ENCODE assay signal across 31 mouse cellular contexts in genomic region chr9:43228745-43229144, GRCm38 (mm10). TPM values are rescaled to one million over a fixed set of nuclear protein-coding genes. Genes with fewer than 3 reads are reported as not detected.
DNase-seq lines count a peak whose midpoint lies in the region; ATAC-seq and TF ChIP-seq lines count a peak whose summit lies in the region.
"Had no signal": no experiment of that assay in that cellular context is flagged by ENCODE, and none has a peak within 500 bp of the region (broad histone marks: within the 10 kb centered on the region; RNA-seq: fewer than 3 reads in every experiment).

No protein-coding gene starts in this region.

- DNase-seq in heart, adult 18-20 months, result peak; percentile 38 to 50
- no peak for DNase-seq in heart, postnatal 25 days (ENCODE audit: low spot score)
- no peak for DNase-seq in liver, postnatal 0 days
- DNase-seq in cerebellum, adult 9-10 months, result no peak
- DNase-seq in cerebellum, adult 2 months, result no peak
- DNase-seq: adrenal gland, adult 2 months; adrenal gland, postnatal 36 days; cerebellum, adult 9-11 months; gastrocnemius, postnatal 36 days; heart, postnatal 10 days; kidney, adult 11 months; kidney, postnatal 14 days; lung, postnatal 36 days; right cerebral cortex, postnatal 25 days had no signal

- peaks cover 69% of the 10 kb centered on the region for H3K4me1 ChIP-seq in liver, postnatal 0 days (ENCODE audit: insufficient read depth)
- peaks cover 99% of the 10 kb centered on the region for H3K4me1 ChIP-seq in liver, embryonic 12.5 days
- peaks cover 80% of the 10 kb centered on the region for H3K4me1 ChIP-seq in intestine, embryonic 15.5 days (replicated peaks)
- no peaks in the 10 kb centered on the region; the same call in 1 of the 2 replicates for H3K4me1 ChIP-seq in cerebellum, adult 2 months (ENCODE audit: control insufficient read depth, insufficient read depth, low read length)
- H3K4me1 ChIP-seq: forebrain, embryonic 15.5 days had no signal

- no peaks in the 10 kb centered on the region for H3K27me3 ChIP-seq in liver, postnatal 0 days (ENCODE audit: insufficient read depth, low read length)
- no peaks in the 10 kb centered on the region for H3K27me3 ChIP-seq in liver, embryonic 12.5 days (replicated peaks)
- no peaks in the 10 kb centered on the region for H3K27me3 ChIP-seq in intestine, embryonic 15.5 days (replicated peaks)
- no peaks in the 10 kb centered on the region for H3K27me3 ChIP-seq in cerebellum, adult 2 months (ENCODE audit: control insufficient read depth, insufficient read depth, low read length)
- H3K27me3 ChIP-seq: embryonic facial prominence, embryonic 13.5 days; forebrain, embryonic 15.5 days; heart, embryonic 13.5 days; limb, embryonic 13.5 days had no signal

- no peak overlapping the region for H3K4me2 ChIP-seq in liver, postnatal 0 days (ENCODE audit: low read depth, low read length)
- no peak overlapping the region for H3K4me2 ChIP-seq in liver, embryonic 12.5 days
- H3K4me2 ChIP-seq in intestine, embryonic 15.5 days (replicated peaks), result no peak overlapping the region
- H3K4me2 ChIP-seq: embryonic facial prominence, embryonic 13.5 days; forebrain, embryonic 15.5 days; heart, embryonic 13.5 days; limb, embryonic 13.5 days; midbrain, embryonic 11.5 days had no signal

- intact Hi-C loops in heart, postnatal 25 days (cut with DNase I), result no loop called here

- WGBS in liver, postnatal 0 days (ENCODE audit: insufficient replicate concordance), result 89% methylated on average over 2 of the region's 2 CpGs
- WGBS in liver, embryonic 12.5 days (ENCODE audit: insufficient replicate concordance), result 81% methylated on average over 2 of the region's 2 CpGs
- WGBS in intestine, embryonic 15.5 days, result 88% methylated on average over 2 of the region's 2 CpGs
- WGBS in cerebellum, adult 2 months, result 86% methylated on average over 2 of the region's 2 CpGs

- no peak for TF ChIP-seq CTCF in liver, postnatal 0 days (IDR thresholded peaks at IDR 0.05; ENCODE audit: low read depth)
- no peak for TF ChIP-seq CTCF in cerebellum, adult 2 months (IDR thresholded peaks at IDR 0.05; ENCODE audit: borderline replicate concordance, insufficient read depth, low read depth, low read length)

- H3K36me3 ChIP-seq in liver, postnatal 0 days (replicated peaks; ENCODE audit: insufficient read depth, low read length), result peaks cover 18% of the 10 kb centered on the region
- peaks cover 84% of the 10 kb centered on the region for H3K36me3 ChIP-seq in liver, embryonic 12.5 days
- no peaks in the 10 kb centered on the region for H3K36me3 ChIP-seq in intestine, embryonic 15.5 days
- H3K36me3 ChIP-seq: forebrain, embryonic 15.5 days had no signal

- TF ChIP-seq EP300 in liver, postnatal 0 days (IDR thresholded peaks at IDR 0.05; ENCODE audit: low read depth), result no peak

- no peaks in the 10 kb centered on the region for H3K9me3 ChIP-seq in liver, postnatal 0 days (ENCODE audit: low read length)
- H3K9me3 ChIP-seq in liver, embryonic 12.5 days (replicated peaks), result no peaks in the 10 kb centered on the region
- H3K9me3 ChIP-seq in intestine, embryonic 15.5 days, result no peaks in the 10 kb centered on the region
- H3K9me3 ChIP-seq: embryonic facial prominence, embryonic 13.5 days; forebrain, embryonic 10.5 days; forebrain, embryonic 15.5 days; heart, embryonic 13.5 days; limb, embryonic 13.5 days had no signal

- no peak overlapping the region for H3K4me3 ChIP-seq in liver, postnatal 0 days (ENCODE audit: low read depth, low read length)
- H3K4me3 ChIP-seq in liver, embryonic 12.5 days, result no peak overlapping the region
- H3K4me3 ChIP-seq in intestine, embryonic 15.5 days (replicated peaks), result no peak overlapping the region
- no peak overlapping the region for H3K4me3 ChIP-seq in cerebellum, adult 2 months (replicated peaks; ENCODE audit: insufficient read depth, low read depth, low read length)
- H3K4me3 ChIP-seq: embryonic facial prominence, embryonic 13.5 days; forebrain, embryonic 10.5 days; forebrain, embryonic 15.5 days; heart, embryonic 13.5 days; left cerebral cortex, adult 2 months; limb, embryonic 13.5 days had no signal

- TF ChIP-seq POLR2A in cerebellum, adult 2 months (IDR thresholded peaks at IDR 0.05; ENCODE audit: borderline replicate concordance, insufficient read depth, low read length), result no peak

- H3K9ac ChIP-seq in liver, postnatal 0 days (replicated peaks), result no peak overlapping the region
- H3K9ac ChIP-seq in liver, embryonic 12.5 days, result no peak overlapping the region
- H3K9ac ChIP-seq in intestine, embryonic 15.5 days, result no peak overlapping the region
- H3K9ac ChIP-seq: embryonic facial prominence, embryonic 13.5 days; forebrain, embryonic 15.5 days; heart, embryonic 13.5 days; limb, embryonic 13.5 days had no signal

- H3K27ac ChIP-seq in liver, postnatal 0 days (ENCODE audit: low read depth), result peak overlapping the region; percentile 30; the same call in 1 of the 2 replicates
- no peak overlapping the region for H3K27ac ChIP-seq in liver, embryonic 12.5 days
- H3K27ac ChIP-seq in intestine, embryonic 15.5 days, result 0 out of 2 replicates have a peak overlapping the region, but pooled peaks have one; percentile 32
- H3K27ac ChIP-seq in cerebellum, adult 2 months (ENCODE audit: insufficient read depth, low read length), result no peak overlapping the region
- H3K27ac ChIP-seq: embryonic facial prominence, embryonic 13.5 days; forebrain, embryonic 15.5 days; heart, embryonic 13.5 days; hindbrain, postnatal 0 days; left cerebral cortex, adult 2 months; limb, embryonic 13.5 days had no signal

- no peak for ATAC-seq in liver, postnatal 0 days
- ATAC-seq in liver, embryonic 12.5 days, result no peak
- no peak for ATAC-seq in intestine, embryonic 15.5 days
- ATAC-seq: CD4-positive, CD25-positive, alpha-beta regulatory T cell, adult 4 months; forebrain, embryonic 15.5 days; hindbrain, postnatal 0 days; midbrain, embryonic 16.5 days had no signal

RNA-seq across cellular contexts. Expression of gene Oaf, which starts 11.0 kb away (rescaled TPM):
- 1 to 10 TPM; 6.4 to 7.7 TPM for total RNA-seq in heart, adult 18-20 months (2021)
- 10 to 100 TPM in 1 of 2 experiments, 1 to 10 TPM in 1; 9.4 to 14.8 TPM for total RNA-seq in heart, postnatal 25 days (2021)
- 59.3 and 70.0 TPM in 2 replicates for polyA plus RNA-seq in liver, postnatal 0 days (2015; fragmentation: Nextera tagmentation; extraction: Ambion mirVana)
- 37.8 and 44.1 TPM in 2 replicates for polyA plus RNA-seq in liver, embryonic 12.5 days (2016; fragmentation: Nextera tagmentation; extraction: Ambion mirVana)
- polyA plus RNA-seq in intestine, embryonic 15.5 days (2015; fragmentation: Nextera tagmentation; extraction: Ambion mirVana), result 56.8 and 61.0 TPM in 2 replicates
- 5.2 and 6.3 TPM in 2 replicates for polyA plus RNA-seq in cerebellum, adult 2 months (2012; rRNA removed)
- total RNA-seq: neutrophil, adult 5-6 weeks had no signal

RNA-seq across cellular contexts. Expression of gene Pou2f3, which starts 18.6 kb away (rescaled TPM):
- total RNA-seq in heart, adult 18-20 months (2021), result under 1 TPM in 1 of 2 experiments, not detected in 1; 0.10 TPM
- total RNA-seq in heart, postnatal 25 days (2021), result under 1 TPM in 1 of 2 experiments, not detected in 1; 0.11 TPM
- 0.05 TPM in 1 of 2 replicates, not detected in the other for polyA plus RNA-seq in liver, postnatal 0 days (2015; fragmentation: Nextera tagmentation; extraction: Ambion mirVana)
- polyA plus RNA-seq in liver, embryonic 12.5 days (2016; fragmentation: Nextera tagmentation; extraction: Ambion mirVana), result not detected in 2 replicates
- polyA plus RNA-seq in intestine, embryonic 15.5 days (2015; fragmentation: Nextera tagmentation; extraction: Ambion mirVana), result 0.52 and 0.70 TPM in 2 replicates
- polyA plus RNA-seq in cerebellum, adult 2 months (2012; rRNA removed), result 0.07 and 0.10 TPM in 2 replicates
- total RNA-seq: adrenal gland, adult 2 months; adrenal gland, postnatal 36 days; gastrocnemius, postnatal 36 days; megakaryocyte, adult 5-6 weeks; neutrophil, adult 5-6 weeks had no signal
- polyA plus RNA-seq: adrenal gland, adult 2 months; CD4-positive, CD25-positive, alpha-beta regulatory T cell, adult 4 months; forebrain, embryonic 10.5 days; forebrain, embryonic 15.5 days; heart, embryonic 13.5 days; hindbrain, embryonic 11.5 days; midbrain, embryonic 11.5 days; midbrain, embryonic 16.5 days; neural tube, embryonic 11.5 days; spleen, adult 2 months had no signal

Comparison
In these comparisons a context has a peak if more than half of its experiments do, and no peak if none do; other contexts are left out.
1. DNase-seq: peak in heart, adult 18-20 months (2 of 2); none in heart, postnatal 25 days (single experiment), liver, postnatal 0 days (single experiment), cerebellum, adult 9-10 months (single experiment) and cerebellum, adult 2 months (0 of 2).
2. H3K27ac ChIP-seq: peak in liver, postnatal 0 days (single experiment) and intestine, embryonic 15.5 days (single experiment); none in liver, embryonic 12.5 days (single experiment) and cerebellum, adult 2 months (single experiment).